In the genomic region with DNA sequence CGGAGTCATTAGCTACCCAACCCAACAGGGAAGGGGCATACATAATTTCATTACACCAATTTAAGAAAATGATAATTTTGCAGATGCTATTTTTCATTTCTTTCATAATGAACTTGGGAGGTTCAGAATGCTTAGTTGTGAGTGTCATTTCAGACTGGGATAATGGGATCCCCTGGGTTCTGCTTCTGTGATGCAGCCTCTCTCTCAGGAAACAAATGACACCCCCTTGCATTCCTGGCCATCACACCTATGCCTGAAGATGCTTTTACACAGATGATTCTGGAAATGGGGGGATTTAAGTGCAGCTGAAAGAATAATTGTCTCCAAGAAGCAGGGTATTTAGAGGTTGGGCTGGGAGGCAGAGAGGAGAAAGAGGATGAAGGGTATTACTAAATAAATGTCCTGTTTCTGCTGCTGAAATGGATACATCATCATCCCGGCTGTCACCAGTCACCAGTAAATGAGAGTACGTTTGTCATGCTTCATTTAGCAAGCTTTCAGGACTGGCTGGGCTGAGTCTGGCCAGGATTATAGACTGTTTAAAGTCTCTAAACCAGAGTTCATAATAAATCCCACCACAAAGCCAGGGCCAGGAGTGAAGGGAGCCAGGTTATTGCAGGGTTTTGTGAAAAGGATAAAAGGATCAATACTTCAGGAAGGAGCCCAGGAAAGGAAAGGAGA, we compare ENCODE assay signal across 17 mouse cellular contexts.
DNase-seq lines count a peak whose midpoint lies in the region; ATAC-seq and TF ChIP-seq lines count a peak whose summit lies in the region.
"Had no signal": no experiment of that assay in that cellular context is flagged by ENCODE, and none has a peak within 500 bp of the region (broad histone marks: within the 10 kb centered on the region; RNA-seq: fewer than 3 reads in every experiment).

No protein-coding gene starts in this region.

- ATAC-seq in hindbrain, embryonic 11.5 days (ENCODE audit: low FRiP score): peak; percentile 79
- ATAC-seq in midbrain, embryonic 12.5 days (ENCODE audit: low FRiP score, low read depth): peak; percentile 65
- ATAC-seq: intestine, embryonic 15.5 days; liver, postnatal 0 days had no signal

- no peak overlapping the region for H3K4me2 ChIP-seq in hindbrain, embryonic 11.5 days (replicated peaks; ENCODE audit: low read depth, low read length)
- no peak overlapping the region for H3K4me2 ChIP-seq in midbrain, embryonic 12.5 days (replicated peaks)
- H3K4me2 ChIP-seq: heart, embryonic 12.5 days; intestine, embryonic 15.5 days; kidney, embryonic 15.5 days had no signal

- no peak for TF ChIP-seq POLR2A in cerebellum, adult 2 months (IDR thresholded peaks at IDR 0.05; ENCODE audit: borderline replicate concordance, insufficient read depth, low read length)

- peak; percentile 8 for DNase-seq in hindbrain, embryonic 11.5 days (ENCODE audit: low spot score)
- DNase-seq in hindbrain, embryonic 10.5 days (ENCODE audit: low spot score): no peak
- peak; percentile 10 for DNase-seq in embryonic facial prominence, embryonic 10.5 days (ENCODE audit: low spot score)
- peak; percentile 40 for DNase-seq in retina, embryonic 14.5 days (ENCODE audit: low spot score)
- DNase-seq in cerebellum, adult 8-10 months: no peak
- no peak for DNase-seq in cerebellum, adult 2 months
- DNase-seq: adrenal gland, postnatal 36 days; cerebellum, adult 9-11 months; layer of hippocampus, postnatal 36 days; liver; liver, postnatal 0 days; right cerebral cortex, adult 18-20 months had no signal

- no peak for TF ChIP-seq CTCF in cerebellum, adult 2 months (IDR thresholded peaks at IDR 0.05; ENCODE audit: borderline replicate concordance, insufficient read depth, low read depth, low read length)

- no peaks in the 10 kb centered on the region for H3K9me3 ChIP-seq in hindbrain, embryonic 11.5 days (ENCODE audit: control insufficient read depth, low read length)
- no peaks in the 10 kb centered on the region for H3K9me3 ChIP-seq in hindbrain, embryonic 10.5 days
- H3K9me3 ChIP-seq in embryonic facial prominence, embryonic 10.5 days: no peaks in the 10 kb centered on the region
- H3K9me3 ChIP-seq in midbrain, embryonic 12.5 days: no peaks in the 10 kb centered on the region
- H3K9me3 ChIP-seq: heart, embryonic 12.5 days; intestine, embryonic 15.5 days; kidney, embryonic 15.5 days had no signal

- no peaks in the 10 kb centered on the region for H3K27me3 ChIP-seq in hindbrain, embryonic 11.5 days (ENCODE audit: control insufficient read depth, insufficient read depth, low read length)
- H3K27me3 ChIP-seq in hindbrain, embryonic 10.5 days (ENCODE audit: insufficient read depth, poor library complexity, severe bottlenecking): no peaks in the 10 kb centered on the region
- H3K27me3 ChIP-seq in embryonic facial prominence, embryonic 10.5 days (replicated peaks; ENCODE audit: low read depth, poor library complexity, severe bottlenecking): no peaks in the 10 kb centered on the region
- H3K27me3 ChIP-seq in midbrain, embryonic 12.5 days: no peaks in the 10 kb centered on the region
- H3K27me3 ChIP-seq in cerebellum, adult 2 months (ENCODE audit: control insufficient read depth, insufficient read depth, low read length): no peaks in the 10 kb centered on the region
- H3K27me3 ChIP-seq: heart, embryonic 12.5 days; intestine, embryonic 15.5 days; kidney, embryonic 15.5 days had no signal

- no peak overlapping the region for H3K9ac ChIP-seq in hindbrain, embryonic 11.5 days (ENCODE audit: low read depth, low read length)
- no peak overlapping the region for H3K9ac ChIP-seq in midbrain, embryonic 12.5 days (replicated peaks)
- H3K9ac ChIP-seq: heart, embryonic 12.5 days; intestine, embryonic 15.5 days; kidney, embryonic 15.5 days; liver, postnatal 0 days had no signal

- H3K4me1 ChIP-seq in hindbrain, embryonic 11.5 days (replicated peaks; ENCODE audit: control insufficient read depth, insufficient read depth, low read length): no peaks in the 10 kb centered on the region
- peaks cover 5% of the 10 kb centered on the region; the same call in 1 of the 2 replicates for H3K4me1 ChIP-seq in hindbrain, embryonic 10.5 days (replicated peaks)
- 0 out of 2 replicates have a peak, but pooled peaks cover 5% of the 10 kb centered on the region for H3K4me1 ChIP-seq in embryonic facial prominence, embryonic 10.5 days
- no peaks in the 10 kb centered on the region for H3K4me1 ChIP-seq in midbrain, embryonic 12.5 days
- H3K4me1 ChIP-seq in cerebellum, adult 2 months (ENCODE audit: control insufficient read depth, insufficient read depth, low read length): no peaks in the 10 kb centered on the region
- H3K4me1 ChIP-seq: heart, embryonic 12.5 days; intestine, embryonic 15.5 days; kidney, embryonic 15.5 days had no signal

- no peak overlapping the region for H3K4me3 ChIP-seq in hindbrain, embryonic 11.5 days (ENCODE audit: low read depth, low read length)
- H3K4me3 ChIP-seq in hindbrain, embryonic 10.5 days: no peak overlapping the region
- no peak overlapping the region for H3K4me3 ChIP-seq in embryonic facial prominence, embryonic 10.5 days
- H3K4me3 ChIP-seq in midbrain, embryonic 12.5 days: no peak overlapping the region
- no peak overlapping the region for H3K4me3 ChIP-seq in cerebellum, adult 2 months (replicated peaks; ENCODE audit: insufficient read depth, low read depth, low read length)
- H3K4me3 ChIP-seq: heart, embryonic 12.5 days; intestine, embryonic 15.5 days; kidney, embryonic 15.5 days had no signal

- WGBS in hindbrain, embryonic 11.5 days: 38% methylated on average over 3 of the region's 3 CpGs
- WGBS in hindbrain, embryonic 10.5 days: 54% methylated on average over 3 of the region's 3 CpGs
- 51% methylated on average over 3 of the region's 3 CpGs for WGBS in embryonic facial prominence, embryonic 10.5 days
- WGBS in midbrain, embryonic 12.5 days: 35% methylated on average over 3 of the region's 3 CpGs
- 55% methylated on average over 3 of the region's 3 CpGs for WGBS in cerebellum, adult 2 months

- no peak overlapping the region for H3K27ac ChIP-seq in hindbrain, embryonic 11.5 days (ENCODE audit: low read depth, low read length)
- H3K27ac ChIP-seq in hindbrain, embryonic 10.5 days: no peak overlapping the region
- no peak overlapping the region for H3K27ac ChIP-seq in embryonic facial prominence, embryonic 10.5 days (replicated peaks)
- peak overlapping the region; percentile 35; the same call in 1 of the 2 replicates for H3K27ac ChIP-seq in midbrain, embryonic 12.5 days (replicated peaks)
- H3K27ac ChIP-seq in cerebellum, adult 2 months (ENCODE audit: insufficient read depth, low read length): no peak overlapping the region
- H3K27ac ChIP-seq: intestine, embryonic 15.5 days; kidney, embryonic 15.5 days had no signal

- H3K36me3 ChIP-seq in hindbrain, embryonic 11.5 days (ENCODE audit: control insufficient read depth, insufficient read depth, low read length): no peaks in the 10 kb centered on the region
- no peaks in the 10 kb centered on the region for H3K36me3 ChIP-seq in hindbrain, embryonic 10.5 days
- no peaks in the 10 kb centered on the region for H3K36me3 ChIP-seq in embryonic facial prominence, embryonic 10.5 days (replicated peaks)
- H3K36me3 ChIP-seq in midbrain, embryonic 12.5 days: no peaks in the 10 kb centered on the region
- H3K36me3 ChIP-seq: G1E; heart, embryonic 12.5 days; intestine, embryonic 15.5 days; kidney, embryonic 15.5 days had no signal

Comparison
In these comparisons a context has a peak if more than half of its experiments do, and no peak if none do; other contexts are left out.
1. DNase-seq: peak in hindbrain, embryonic 11.5 days (single experiment), embryonic facial prominence, embryonic 10.5 days (single experiment) and retina, embryonic 14.5 days (single experiment); none in hindbrain, embryonic 10.5 days (single experiment), cerebellum, adult 8-10 months (single experiment) and cerebellum, adult 2 months (0 of 2).